Mouse (Mus musculus) limb, embryonic 12.5 days (tissue): ENCODE measurements around the gene Mchr1. TPM values are rescaled to one million over a fixed set of nuclear protein-coding genes. Genes with fewer than 3 reads are reported as not detected.
A peak's percentile ranks its signal among the peaks of the same experiment; 100 is the strongest.

Experiments
- ATAC-seq: fragments of 200-750 bp; cut with Nextera tagmentation; 2 replicates; pipeline ENCODE4 v1.8.0; 2017; ENCODE audit warnings: low read depth, moderate TSS enrichment; ENCODE audit not compliant: insufficient number of reproducible peaks, insufficient read depth, low FRiP score, low TSS enrichment
- H3K27ac ChIP-seq: fragments of 300-500 bp; sonication (generic); 2 replicates; pipeline ENCODE4 v1.5.1; 2016; ENCODE audit warnings: mild to moderate bottlenecking, moderate library complexity
- H3K27me3 ChIP-seq: fragments of 300-500 bp; sonication (generic); 2 replicates; pipeline ENCODE4 v1.6.1; 2016; ENCODE audit warnings: mild to moderate bottlenecking, moderate library complexity
- H3K36me3 ChIP-seq: fragments of 300-500 bp; sonication (generic); 2 replicates; pipeline ENCODE4 v1.6.1; 2016; ENCODE audit warnings: mild to moderate bottlenecking, moderate library complexity
- H3K4me1 ChIP-seq: fragments of 300-500 bp; sonication (generic); replicated peaks from 2 replicates; pipeline ENCODE4 v1.6.1; 2016
- H3K4me2 ChIP-seq: fragments of 300-500 bp; sonication (generic); 2 replicates; pipeline ENCODE4 v1.6.1; 2016; ENCODE audit warnings: mild to moderate bottlenecking, moderate library complexity
- H3K4me3 ChIP-seq: fragments of 300-500 bp; sonication (generic); replicated peaks from 2 replicates; pipeline ENCODE4 v1.5.1; 2016; ENCODE audit warnings: mild to moderate bottlenecking
- H3K9ac ChIP-seq: fragments of 300-500 bp; sonication (generic); replicated peaks from 2 replicates; pipeline ENCODE4 v1.6.1; 2016; ENCODE audit warnings: mild to moderate bottlenecking, moderate library complexity
- H3K9me3 ChIP-seq: fragments of 300-500 bp; sonication (generic); 2 replicates; pipeline ENCODE4 v1.6.1; 2016; ENCODE audit warnings: mild to moderate bottlenecking, moderate library complexity
- WGBS: fragments of 180-500 bp; shearing (Covaris S2); methylation state at CpG from one replicate; pipeline ENCODE4 v1.1.7; 2016; 5-methylcytosine and 5-hydroxymethylcytosine counted together
- polyA plus RNA-seq: library from polyadenylated mRNA; unstranded; fragments of >200 nt; fragmentation: Nextera tagmentation; extraction: Ambion mirVana; gene quantifications from 2 replicates; pipeline ENCODE4 v1.2.1, GENCODE M21; 2016

Mchr1 gene
- polyA plus RNA-seq, 1 experiment from 2014 or later: 0.90 TPM

DNA sequence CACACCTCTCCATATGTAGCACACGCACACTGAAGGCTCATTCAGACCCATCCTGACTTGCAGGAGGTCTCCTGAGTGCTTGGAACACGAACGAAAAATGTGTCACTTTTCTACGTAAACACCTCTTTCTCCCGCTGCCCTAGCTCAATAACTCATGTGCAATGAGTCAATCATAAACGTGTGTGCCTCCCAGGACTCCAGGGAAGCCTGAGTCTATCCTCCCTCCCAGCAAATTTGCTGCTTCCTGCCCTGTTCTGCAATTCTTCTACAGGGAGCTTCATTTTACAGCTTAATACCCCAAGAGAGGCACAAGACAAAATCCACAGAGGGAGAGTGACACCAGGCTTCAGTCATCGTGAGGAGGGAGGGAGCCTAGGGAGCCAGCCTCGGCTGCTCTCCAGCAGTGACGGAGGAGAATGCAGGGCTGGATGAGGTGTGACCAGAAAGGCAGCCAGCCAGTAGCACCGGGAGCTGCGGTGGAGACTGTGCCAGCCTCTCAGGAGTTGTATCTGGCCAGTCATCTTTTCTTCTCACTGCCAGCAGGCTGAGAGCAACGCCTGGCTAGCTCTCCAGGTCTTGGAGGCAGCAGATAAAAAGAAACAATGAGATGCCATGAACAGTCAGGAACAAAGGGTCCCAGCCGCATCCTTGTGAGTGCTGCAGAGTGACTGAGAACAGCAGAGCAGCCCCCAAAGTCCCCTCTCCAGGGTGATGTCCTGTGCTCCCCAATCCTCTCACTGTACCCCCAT is 37.2 kb downstream of the Mchr1 start:
- peaks cover 18% of the 10 kb centered on the region for H3K4me1 ChIP-seq
- no peak overlapping the region for H3K4me3 ChIP-seq
- 0 out of 2 replicates have a peak overlapping the region, but pooled peaks have one; percentile 8 for H3K9ac ChIP-seq
- peaks cover 3% of the 10 kb centered on the region; the same call in 1 of the 2 replicates for H3K27me3 ChIP-seq
- no peak overlapping the region for H3K27ac ChIP-seq
- 17% methylated on average over 13 of the region's 13 CpGs for WGBS
- no peaks in the 10 kb centered on the region for H3K9me3 ChIP-seq
- no peaks in the 10 kb centered on the region for H3K36me3 ChIP-seq
- H3K4me2 ChIP-seq: peak overlapping the region; percentile 20; the same call in 1 of the 2 replicates
- no peak for ATAC-seq

DNA sequence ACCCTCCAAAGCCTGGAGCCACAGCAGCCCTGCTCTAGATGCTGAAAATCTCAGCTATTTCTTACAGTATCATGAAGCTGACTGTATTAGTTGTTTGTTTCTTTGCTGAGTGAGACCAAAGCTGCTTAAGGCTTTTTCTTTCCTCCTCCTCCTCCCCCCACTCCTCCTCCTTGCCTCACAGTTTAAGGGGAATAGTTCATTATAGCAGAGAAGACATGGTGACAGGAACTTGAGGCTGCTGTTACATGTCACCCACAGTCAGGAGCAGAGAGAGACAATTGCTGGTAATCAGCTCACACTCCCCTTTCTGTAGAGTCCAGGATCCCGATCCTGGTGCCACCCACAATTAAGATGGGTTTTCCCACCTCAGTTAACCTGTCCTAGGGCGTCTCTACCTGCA is 38.1 kb downstream of the Mchr1 start:
- Histone ChIP-seq H3K4me1 (peaks cover 27% of the 10 kb centered on the region), H3K4me2 (no peak overlapping the region), H3K27me3 (peaks cover 3% of the 10 kb centered on the region; the same call in 1 of the 2 replicates), H3K9ac (no peak overlapping the region), H3K4me3 (no peak overlapping the region), H3K9me3 (no peaks in the 10 kb centered on the region), H3K27ac (no peak overlapping the region), H3K36me3 (no peaks in the 10 kb centered on the region)
- ATAC-seq: no peak
- 41% methylated on average over 2 of the region's 2 CpGs for WGBS

DNA sequence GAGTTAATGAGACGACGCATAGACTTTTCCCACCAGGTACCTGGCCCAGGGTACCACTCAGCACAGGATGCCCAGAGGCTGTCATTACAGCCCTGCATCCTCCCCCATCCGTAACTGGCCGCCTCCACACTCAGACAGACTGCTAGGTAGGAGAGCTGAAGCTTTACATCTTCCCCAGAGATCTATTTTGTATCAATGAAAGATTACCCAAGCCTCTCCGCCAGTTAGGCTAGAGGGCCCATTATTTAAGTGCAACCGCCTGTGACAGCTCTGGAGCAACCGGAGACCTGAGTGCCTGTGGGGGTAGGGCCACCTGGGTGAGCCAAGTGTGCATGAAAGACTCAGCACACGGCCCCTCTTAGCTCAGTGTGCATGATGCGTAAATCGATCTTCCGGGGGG is 42.6 kb downstream of the Mchr1 start:
- no peak overlapping the region for H3K4me3 ChIP-seq
- H3K9ac ChIP-seq: no peak overlapping the region
- no peaks in the 10 kb centered on the region for H3K36me3 ChIP-seq
- H3K27me3 ChIP-seq: 0 out of 2 replicates have a peak, but pooled peaks cover 3% of the 10 kb centered on the region
- peaks cover 26% of the 10 kb centered on the region for H3K4me1 ChIP-seq
- H3K4me2 ChIP-seq: peak overlapping the region; percentile 35
- H3K9me3 ChIP-seq: no peaks in the 10 kb centered on the region
- peak overlapping the region; percentile 70 for H3K27ac ChIP-seq
- ATAC-seq: 0 out of 2 replicates have a peak, but pooled peaks have one; percentile 75
- WGBS: 10% methylated on average over 10 of the region's 11 CpGs

DNA sequence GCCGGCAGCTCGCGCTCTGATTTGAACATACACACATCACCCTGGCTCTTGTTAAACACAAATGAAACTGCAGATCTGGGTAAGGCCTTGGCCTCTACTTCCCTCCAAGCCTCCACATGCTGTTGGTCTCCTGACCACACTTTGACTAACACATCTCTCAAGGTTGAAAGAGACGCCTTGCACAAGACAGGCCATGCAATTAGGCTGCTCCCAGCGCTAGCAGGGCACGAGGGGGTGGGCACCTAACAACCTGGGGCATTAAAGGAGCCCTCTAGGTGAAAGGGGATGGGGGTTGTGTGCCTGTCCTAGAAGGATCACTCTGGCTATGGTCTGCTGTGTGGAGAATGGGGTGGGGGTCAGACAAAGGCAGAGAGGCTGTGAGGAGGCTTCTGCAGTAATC is 43.4 kb downstream of the Mchr1 start:
- Histone ChIP-seq H3K9ac (no peak overlapping the region), H3K36me3 (no peaks in the 10 kb centered on the region), H3K4me1 (peaks cover 27% of the 10 kb centered on the region), H3K9me3 (no peaks in the 10 kb centered on the region), H3K27ac (no peak overlapping the region), H3K4me2 (no peak overlapping the region), H3K27me3 (no peaks in the 10 kb centered on the region), H3K4me3 (no peak overlapping the region)
- ATAC-seq: no peak
- 69% methylated on average over 6 of the region's 6 CpGs for WGBS

DNA sequence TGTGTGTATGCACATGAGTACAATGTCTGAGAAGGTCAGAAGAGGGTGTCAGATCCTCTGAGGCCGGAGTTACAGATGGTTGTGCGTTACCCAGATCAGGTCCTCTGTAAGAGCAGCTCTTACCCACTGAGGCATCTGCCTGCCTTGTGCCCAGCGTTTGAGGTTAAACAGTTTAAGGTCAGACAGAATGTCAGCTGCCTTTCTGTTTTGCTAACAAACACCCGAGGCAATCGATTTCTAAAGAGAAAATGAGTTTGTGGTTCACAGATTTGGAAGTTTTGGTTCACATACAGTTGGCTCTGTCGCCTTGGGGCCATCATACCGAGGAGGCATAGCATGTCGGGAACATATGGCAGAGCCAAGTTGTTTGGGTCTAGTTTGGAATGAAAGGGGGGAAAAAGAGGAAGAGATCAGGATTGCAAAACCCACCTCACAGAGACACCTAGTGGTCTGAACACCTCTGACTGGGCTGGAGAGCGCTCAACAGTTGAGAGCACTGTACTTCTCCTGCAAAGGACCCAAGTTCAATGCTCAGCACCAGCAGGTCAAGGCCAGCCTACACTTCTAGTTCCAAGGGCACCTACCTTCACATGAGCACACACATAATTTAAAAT is 48.9 kb downstream of the Mchr1 start:
- Histone ChIP-seq H3K4me1 (peaks cover 6% of the 10 kb centered on the region; the same call in 1 of the 2 replicates), H3K9ac (no peak overlapping the region), H3K4me2 (no peak overlapping the region), H3K27me3 (no peaks in the 10 kb centered on the region), H3K36me3 (no peaks in the 10 kb centered on the region), H3K27ac (no peak overlapping the region), H3K9me3 (no peaks in the 10 kb centered on the region), H3K4me3 (no peak overlapping the region)
- 76% methylated on average over 9 of the region's 9 CpGs for WGBS
- no peak for ATAC-seq

Other genes with a start within 250 kb of the Mchr1 start
- 20.0 and 22.2 TPM in 2 replicates for gene Mrtfa, start 44.7 kb upstream of the Mchr1 start, polyA plus RNA-seq
- gene Slc25a17, start 125.3 kb downstream of the Mchr1 start, polyA plus RNA-seq: 109 and 111 TPM in 2 replicates
- 200 and 207 TPM in 2 replicates for gene St13, start 164.6 kb downstream of the Mchr1 start, polyA plus RNA-seq
- gene Xpnpep3, start 164.6 kb downstream of the Mchr1 start, polyA plus RNA-seq: 11.6 and 13.2 TPM in 2 replicates
- 2.8 and 3.4 TPM in 2 replicates for gene Dnajb7, start 172.8 kb downstream of the Mchr1 start, polyA plus RNA-seq
- gene Rbx1, start 230.8 kb downstream of the Mchr1 start, polyA plus RNA-seq: 559 TPM in 2 replicates